Mouse (Mus musculus) inflammation-experienced regulatory T-cells (primary cell): Measurements from ENCODE around the gene Rcor2. TPM values are rescaled to one million over a fixed set of nuclear protein-coding genes. Genes with fewer than 3 reads are reported as not detected.

ENCODE experiments used
- polyA plus RNA-seq, 2 experiments: library from polyadenylated mRNA; unstranded; fragments of 100-300 nt; shearing (Covaris generic); gene quantifications; one replicate each; pipeline ENCODE4 v1.2.1; 2017

Rcor2 gene
- 1 to 10 TPM; 1.7 to 2.4 TPM for polyA plus RNA-seq

DNA sequence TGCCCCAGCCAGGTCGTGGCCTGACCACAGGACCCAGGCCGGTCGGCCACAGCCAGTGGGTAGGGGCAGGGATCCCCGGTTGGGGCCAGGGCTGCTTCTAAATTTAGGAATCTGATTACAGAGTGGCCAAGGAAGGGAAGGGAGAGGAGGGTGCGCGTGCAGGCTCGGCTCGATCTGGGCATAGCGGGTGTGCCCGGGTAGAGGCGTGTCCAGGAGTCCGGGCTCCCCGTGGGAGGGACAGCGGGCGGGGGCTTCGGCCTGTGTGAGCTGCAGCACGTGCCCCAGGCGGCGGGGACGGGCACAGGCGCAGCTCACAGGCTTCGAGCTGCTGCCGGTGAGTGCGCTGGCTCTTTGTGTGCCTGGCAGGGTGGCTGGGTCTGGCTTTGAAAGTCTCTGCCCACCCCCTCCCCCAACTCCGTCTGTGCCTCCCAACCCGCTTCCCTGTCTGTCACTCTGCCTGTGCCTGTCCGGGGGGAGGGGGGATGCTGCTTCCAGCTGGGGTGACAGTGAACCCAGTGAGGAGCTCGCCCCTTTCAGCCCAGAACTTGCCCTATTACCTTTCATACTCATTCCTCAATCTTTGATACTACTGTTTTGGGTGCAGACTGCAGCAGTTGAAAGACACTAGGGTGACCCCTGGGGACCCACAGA is at the start of gene Rcor2:
Rcor2 (plus strand) TSS at position 235 of the 651 bp plus-strand sequence.

GRCm38 (mm10) chr19:7240782-7241690 is 26.1 kb upstream of the Rcor2 start, which contains the start of gene Naa40:
TSS of gene Naa40 (minus strand) at chr19:7241183.

Other genes starting within 250 kb of the Rcor2 start
- 100 to 1,000 TPM; 341 to 346 TPM for gene Fermt3, start 247.9 kb upstream of the Rcor2 start, polyA plus RNA-seq
- 100 to 1,000 TPM; 173 to 257 TPM for gene Stip1, start 227.4 kb upstream of the Rcor2 start, polyA plus RNA-seq
- gene Macrod1, start 210.5 kb upstream of the Rcor2 start, polyA plus RNA-seq, result 10 to 100 TPM; 15.3 to 31.2 TPM
- gene Flrt1, start 161.6 kb upstream of the Rcor2 start, polyA plus RNA-seq, result under 1 TPM; 0.13 to 0.88 TPM
- gene Otub1, start 61.0 kb upstream of the Rcor2 start, polyA plus RNA-seq, result 10 to 100 TPM; 53.9 to 54.8 TPM
- 100 to 1,000 TPM; 406 to 412 TPM for gene Cox8a, start 49.7 kb upstream of the Rcor2 start, polyA plus RNA-seq
- 10 to 100 TPM; 45.3 to 48.1 TPM for gene Naa40, start 26.1 kb upstream of the Rcor2 start, polyA plus RNA-seq
- 100 to 1,000 TPM; 175 to 203 TPM for gene Mark2, start 74.5 kb downstream of the Rcor2 start, polyA plus RNA-seq
- gene Spindoc, start 115.7 kb downstream of the Rcor2 start, polyA plus RNA-seq, result 10 to 100 TPM; 24.7 to 29.7 TPM
- gene 2700081O15Rik, start 150.3 kb downstream of the Rcor2 start, polyA plus RNA-seq, result 1 to 10 TPM in 1 of 2 experiments, under 1 TPM in 1; 0.20 to 2.9 TPM
- gene Rtn3, start 216.0 kb downstream of the Rcor2 start, polyA plus RNA-seq, result 100 to 1,000 TPM in 1 of 2 experiments, 10 to 100 TPM in 1; 99.7 to 106 TPM
- 10 to 100 TPM; 13.7 to 16.3 TPM for gene Atl3, start 226.7 kb downstream of the Rcor2 start, polyA plus RNA-seq